Mouse (Mus musculus) small intestine, adult 2 months (tissue): ENCODE data around the gene 5330417C22Rik.

Experiments used
- CTCF ChIP-seq: fragments of 200-500 bp; IDR thresholded peaks from 2 replicates; pipeline ENCODE4 v1.5.1; 2012; ENCODE audit warnings: low read depth, mild to moderate bottlenecking, control low read depth, inconsistent platforms, low read length, moderate library complexity, mixed read lengths; ENCODE audit not compliant: insufficient replicate concordance, insufficient read length; ENCODE audit errors: extremely low read depth
- POLR2A ChIP-seq: fragments of 200-500 bp; IDR thresholded peaks from 2 replicates; pipeline ENCODE4 v1.6.1; 2012; ENCODE audit warnings: low read depth, mild to moderate bottlenecking, control low read depth, inconsistent platforms, low read length, moderate library complexity

DNA sequence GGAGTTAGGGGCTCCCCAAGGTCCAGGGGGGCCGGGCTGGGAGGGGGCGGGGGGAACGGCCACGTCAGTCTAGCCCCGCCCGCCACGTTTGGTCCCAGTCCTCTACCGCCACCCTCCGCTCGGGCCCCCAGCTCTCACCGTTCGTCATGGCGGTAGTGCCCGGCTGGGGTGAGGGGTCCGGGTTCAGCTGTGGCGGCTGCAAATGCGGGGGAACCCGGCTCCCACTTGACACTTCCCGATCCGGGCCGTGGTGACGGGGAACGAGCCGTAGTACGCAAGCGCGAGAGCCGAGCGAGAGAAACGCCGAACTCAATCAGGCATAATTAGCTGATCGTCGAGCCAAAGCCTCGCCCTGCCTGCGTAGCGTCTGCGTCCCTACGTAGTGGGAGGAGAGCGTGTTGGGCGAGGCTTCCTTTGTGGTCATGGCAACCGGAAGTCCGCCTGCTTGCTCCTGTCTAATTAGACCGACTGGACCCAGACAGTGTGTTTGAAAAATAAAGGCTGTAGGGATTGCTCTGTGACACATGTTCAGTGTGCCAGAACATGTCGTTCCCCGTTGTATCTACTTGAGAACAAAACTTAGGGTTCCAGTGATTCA, 25.9 kb upstream of the 5330417C22Rik start, which contains the start of gene Tmem167b:
- TF ChIP-seq CTCF (no peak), POLR2A (peak; percentile 73)
